Mouse (Mus musculus): ENCODE measurements around the gene Pih1d1.

GRCm38 (mm10) chr7:45189600-45189999 lies 35.5 kb downstream of the Pih1d1 start:
- TF ChIP-seq CTCF (IDR thresholded peaks at IDR 0.05; ENCODE audit: borderline replicate concordance, insufficient read depth, low read length) (no peak), POLR2A (IDR thresholded peaks at IDR 0.05; ENCODE audit: low read depth, low read length) (no peak)

All from embryonic fibroblast, embryonic 13.5 days (primary cell).